Mouse (Mus musculus): Measurements from ENCODE around the gene Pmfbp1. TPM values are rescaled to one million over a fixed set of nuclear protein-coding genes. Genes with fewer than 3 reads are reported as not detected.

The Pmfbp1 gene
- total RNA-seq, 2 experiments from 2014 or later = not detected

DNA sequence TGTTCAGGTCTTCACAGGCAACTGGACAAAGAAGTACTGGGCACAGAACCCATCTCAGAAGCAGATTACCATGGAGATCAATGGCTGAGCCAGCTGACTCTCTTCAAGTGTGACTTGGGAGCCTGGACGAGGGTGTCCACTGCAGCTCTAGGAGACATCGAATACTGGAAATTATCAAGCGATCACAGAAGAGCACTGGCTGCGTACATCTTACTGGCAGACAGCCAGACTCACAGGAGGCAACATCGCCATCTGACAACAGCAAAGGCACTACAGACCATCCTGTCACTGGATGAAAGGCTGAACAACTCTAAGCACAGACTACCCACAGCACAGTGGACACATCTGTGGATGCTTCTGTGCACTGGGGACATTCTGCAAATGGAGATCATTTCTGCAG lies 98.3 kb downstream of the Pmfbp1 start:
- DNase-seq = no peak

Other genes with a start within 250 kb of the Pmfbp1 start
- 10 to 100 TPM in 1 of 2 experiments, 1 to 10 TPM in 1; 9.2 to 10.6 TPM for gene Dhx38, start 71.8 kb downstream of the Pmfbp1 start, total RNA-seq (2021)
- gene Txnl4b, start 71.9 kb downstream of the Pmfbp1 start, total RNA-seq (2021) = 1 to 10 TPM; 5.8 to 8.3 TPM
- gene Hp, start 85.1 kb downstream of the Pmfbp1 start, total RNA-seq (2021) = 100 to 1,000 TPM in 1 of 2 experiments, 1 to 10 TPM in 1; 1.9 to 114 TPM
- gene Dhodh, start 114.6 kb downstream of the Pmfbp1 start, total RNA-seq (2021) = 10 to 100 TPM; 11.0 to 12.9 TPM
- not detected for gene Pkd1l3, start 120.5 kb downstream of the Pmfbp1 start, total RNA-seq (2021)
- 10 to 100 TPM; 26.5 to 26.7 TPM for gene Ist1, start 199.2 kb downstream of the Pmfbp1 start, total RNA-seq (2021)
- 1 to 10 TPM; 4.6 to 5.2 TPM for gene Zfp821, start 211.5 kb downstream of the Pmfbp1 start, total RNA-seq (2021)
- gene Atxn1l, start 243.7 kb downstream of the Pmfbp1 start, total RNA-seq (2021) = 10 to 100 TPM; 15.7 to 16.9 TPM

Measured in gastrocnemius, postnatal 25 days (tissue).